Mouse (Mus musculus) forebrain, embryonic 14.5 days (tissue): Measurements from ENCODE around the gene Pin1rt1. TPM values are rescaled to one million over a fixed set of nuclear protein-coding genes. Genes with fewer than 3 reads are reported as not detected.

Experiments
- ATAC-seq: fragments of 200-750 bp; cut with Nextera tagmentation; 2 replicates; pipeline ENCODE4 v1.8.0; 2017; ENCODE audit warnings: mild to moderate bottlenecking, moderate library complexity
- DNase-seq: peaks from one replicate; pipeline ENCODE4 v3.0.0-alpha.2; 2015; ENCODE audit warnings: low spot score
- H3K27ac ChIP-seq: fragments of 300-500 bp; sonication (generic); 2 replicates; pipeline ENCODE4 v1.5.1; 2014; ENCODE audit warnings: low read depth, mild to moderate bottlenecking, control low read depth, low read length, moderate library complexity
- H3K27me3 ChIP-seq: fragments of 300-500 bp; sonication (generic); replicated peaks from 2 replicates; pipeline ENCODE4 v1.6.1; 2014; ENCODE audit warnings: low read length, control low read depth, mixed read lengths; ENCODE audit not compliant: control insufficient read depth, insufficient read depth
- H3K36me3 ChIP-seq: fragments of 300-500 bp; sonication (generic); 2 replicates; pipeline ENCODE4 v1.6.1; 2014; ENCODE audit warnings: low read length, control low read depth; ENCODE audit not compliant: control insufficient read depth, insufficient read depth
- H3K4me1 ChIP-seq: fragments of 300-500 bp; sonication (generic); 2 replicates; pipeline ENCODE4 v1.6.1; 2014; ENCODE audit warnings: antibody characterized with exemption, low read length, control low read depth; ENCODE audit not compliant: control insufficient read depth, insufficient read depth
- H3K4me2 ChIP-seq: fragments of 300-500 bp; sonication (generic); 2 replicates; pipeline ENCODE4 v1.6.1; 2014; ENCODE audit warnings: mild to moderate bottlenecking, control low read depth, low read length
- H3K4me3 ChIP-seq: fragments of 300-500 bp; sonication (generic); 2 replicates; pipeline ENCODE4 v1.5.1; 2014; ENCODE audit warnings: low read depth, low read length, control low read depth
- H3K9ac ChIP-seq: fragments of 300-500 bp; sonication (generic); 2 replicates; pipeline ENCODE4 v1.6.1; 2014; ENCODE audit warnings: mild to moderate bottlenecking, low read length, control low read depth, moderate library complexity
- H3K9me3 ChIP-seq: fragments of 300-500 bp; sonication (generic); replicated peaks from 2 replicates; pipeline ENCODE4 v1.6.1; 2016; ENCODE audit warnings: low read length, control low read depth, mixed read lengths; ENCODE audit not compliant: control insufficient read depth
- WGBS: fragments of 180-500 bp; shearing (Covaris S2); extraction: QIAGEN DNeasy Blood & Tissue Kit; methylation state at CpG from one replicate; pipeline ENCODE4 v1.1.7; 2014; 5-methylcytosine and 5-hydroxymethylcytosine counted together
- polyA plus RNA-seq: library from polyadenylated mRNA; unstranded; fragments of >200 nt; fragmentation: Nextera tagmentation; extraction: Ambion mirVana; gene quantifications from 2 replicates; pipeline ENCODE4 v1.2.1, GENCODE M21; 2014

Pin1rt1 gene
- polyA plus RNA-seq, 1 experiment from 2014 or later, result not detected

GRCm38 (mm10) chr2:104704355-104704754 is 11.8 kb downstream of the Pin1rt1 start:
- ATAC-seq (no peak), DNase-seq (no peak)
- Histone ChIP-seq H3K9ac (no peak overlapping the region), H3K4me1 (no peaks in the 10 kb centered on the region), H3K4me2 (no peak overlapping the region), H3K36me3 (peaks cover 23% of the 10 kb centered on the region), H3K27ac (no peak overlapping the region), H3K27me3 (no peaks in the 10 kb centered on the region), H3K4me3 (no peak overlapping the region), H3K9me3 (no peaks in the 10 kb centered on the region)
- 76% methylated on average over 3 of the region's 3 CpGs for WGBS

- ATAC-seq, result no peak
Measured at GRCm38 (mm10) chr2:104703158-104703557, 13.0 kb downstream of the Pin1rt1 start.

DNA sequence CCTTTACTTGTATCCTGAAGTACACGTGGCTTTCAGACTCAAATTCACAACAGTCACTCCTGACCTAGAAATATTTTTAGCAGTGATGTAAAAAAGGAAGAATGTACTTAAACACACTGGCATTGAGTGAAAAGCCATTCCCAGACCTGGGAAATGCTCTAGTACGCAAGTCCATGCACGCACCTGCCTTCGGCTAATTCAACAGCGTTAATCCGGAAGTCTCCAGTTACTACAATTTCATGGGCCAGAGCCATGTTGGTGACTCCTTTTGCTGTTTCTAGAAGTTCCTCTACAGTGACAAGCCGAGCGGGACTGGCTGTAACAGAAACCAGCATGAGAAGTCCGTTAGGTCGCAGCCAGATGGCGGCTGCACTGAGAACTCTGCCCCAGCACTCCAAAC is 16.5 kb downstream of the Pin1rt1 start:
- Histone ChIP-seq H3K4me1 (no peaks in the 10 kb centered on the region), H3K9ac (no peak overlapping the region), H3K4me2 (no peak overlapping the region), H3K9me3 (no peaks in the 10 kb centered on the region), H3K4me3 (no peak overlapping the region), H3K27me3 (no peaks in the 10 kb centered on the region), H3K27ac (no peak overlapping the region), H3K36me3 (peaks cover 15% of the 10 kb centered on the region)
- ATAC-seq (no peak), DNase-seq (no peak)
- WGBS, result 92% methylated on average over 11 of the region's 11 CpGs

More at GRCm38 (mm10) chr2:104703158-104703557, 13.0 kb downstream of the Pin1rt1 start:
- no peaks in the 10 kb centered on the region for H3K9me3 ChIP-seq
- peaks cover 23% of the 10 kb centered on the region for H3K36me3 ChIP-seq
- no peak overlapping the region for H3K4me3 ChIP-seq
- no peak overlapping the region for H3K4me2 ChIP-seq
- no peaks in the 10 kb centered on the region for H3K4me1 ChIP-seq
- no peak for DNase-seq
- H3K27me3 ChIP-seq, result no peaks in the 10 kb centered on the region
- no peak overlapping the region for H3K27ac ChIP-seq
- WGBS, result 59% methylated on average over 3 of the region's 3 CpGs
- H3K9ac ChIP-seq, result no peak overlapping the region

DNA sequence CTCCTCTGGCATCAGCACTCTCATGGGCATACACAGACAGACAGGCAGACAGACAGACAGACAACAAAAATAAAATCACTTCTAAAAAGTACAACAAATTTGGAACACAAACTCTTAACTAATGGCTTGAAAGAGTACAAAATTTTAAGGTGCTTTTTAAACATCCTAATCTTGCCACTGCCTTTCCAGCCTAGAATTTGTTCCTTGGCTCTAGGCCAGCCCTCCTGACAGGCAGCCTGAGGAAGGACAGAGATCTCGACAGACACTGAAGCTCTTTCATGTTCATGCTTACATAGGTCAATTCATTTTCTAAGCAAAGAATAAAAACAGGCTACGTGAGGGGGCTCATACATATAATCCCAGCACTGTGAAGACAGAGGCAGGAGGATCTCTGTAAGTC is 23.6 kb downstream of the Pin1rt1 start:
- Histone ChIP-seq H3K9me3 (no peaks in the 10 kb centered on the region), H3K27ac (no peak overlapping the region), H3K27me3 (no peaks in the 10 kb centered on the region), H3K4me1 (no peaks in the 10 kb centered on the region), H3K9ac (no peak overlapping the region), H3K4me2 (no peak overlapping the region), H3K4me3 (no peak overlapping the region), H3K36me3 (peaks cover 10% of the 10 kb centered on the region)
- 57% methylated on average over 2 of the region's 2 CpGs for WGBS
- no peak for DNase-seq
- no peak for ATAC-seq

GRCm38 (mm10) chr2:104690720-104691119 is 25.5 kb downstream of the Pin1rt1 start:
- Histone ChIP-seq H3K4me1 (no peaks in the 10 kb centered on the region), H3K27me3 (no peaks in the 10 kb centered on the region), H3K4me3 (no peak overlapping the region), H3K9ac (no peak overlapping the region), H3K36me3 (peaks cover 6% of the 10 kb centered on the region; the same call in 1 of the 2 replicates), H3K4me2 (no peak overlapping the region), H3K9me3 (no peaks in the 10 kb centered on the region), H3K27ac (no peak overlapping the region)
- no peak for ATAC-seq
- WGBS, result 74% methylated on average over 4 of the region's 4 CpGs
- DNase-seq, result no peak

DNA sequence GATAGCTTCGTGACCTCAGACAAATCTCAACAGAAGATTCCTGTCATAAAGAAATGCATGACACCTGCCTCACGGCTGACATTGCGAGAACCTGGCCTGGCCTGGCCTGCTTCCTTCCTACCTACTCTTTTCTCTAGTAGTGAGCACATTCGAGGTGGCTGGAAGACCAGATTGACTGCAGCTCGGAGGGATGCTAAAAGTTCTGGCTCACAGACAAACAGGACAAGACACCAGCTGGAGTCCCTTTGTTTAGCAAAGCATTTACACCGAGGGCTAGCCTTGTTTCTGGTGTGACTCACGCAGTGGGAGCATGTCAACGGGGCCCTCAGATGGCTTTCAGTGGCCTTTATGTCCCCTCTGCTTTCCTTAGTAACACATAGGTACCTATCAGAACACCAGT is 27.5 kb downstream of the Pin1rt1 start:
- H3K4me2 ChIP-seq, result no peak overlapping the region
- 80% methylated on average over 8 of the region's 8 CpGs for WGBS
- no peak overlapping the region for H3K9ac ChIP-seq
- ATAC-seq (no peak), DNase-seq (no peak)
- H3K36me3 ChIP-seq, result peaks cover 11% of the 10 kb centered on the region
- no peak overlapping the region for H3K27ac ChIP-seq
- no peaks in the 10 kb centered on the region for H3K27me3 ChIP-seq
- H3K4me1 ChIP-seq, result no peaks in the 10 kb centered on the region
- no peak overlapping the region for H3K4me3 ChIP-seq
- no peaks in the 10 kb centered on the region for H3K9me3 ChIP-seq

DNA sequence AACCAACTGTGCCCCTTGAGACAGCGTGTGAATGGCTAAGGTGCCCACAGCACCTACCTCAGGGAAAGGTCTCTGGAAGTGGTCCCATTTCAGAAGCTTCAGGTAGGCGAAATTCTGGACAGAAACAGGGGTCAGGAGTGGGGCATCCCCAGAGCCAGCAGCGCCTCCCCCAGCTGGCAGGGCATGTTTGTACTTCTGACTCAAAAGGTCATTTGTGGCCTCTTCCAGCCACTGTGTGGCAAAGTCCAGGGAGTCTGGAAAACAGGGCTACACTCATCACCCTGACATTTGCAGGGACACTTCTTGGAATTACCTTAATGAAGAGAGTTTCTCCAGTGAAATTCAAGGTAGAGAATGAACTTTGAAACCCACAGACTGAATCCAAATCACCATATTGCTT is 27.9 kb downstream of the Pin1rt1 start:
- Histone ChIP-seq H3K4me1 (no peaks in the 10 kb centered on the region), H3K27me3 (no peaks in the 10 kb centered on the region), H3K36me3 (peaks cover 15% of the 10 kb centered on the region), H3K9ac (no peak overlapping the region), H3K27ac (no peak overlapping the region), H3K4me3 (no peak overlapping the region), H3K9me3 (no peaks in the 10 kb centered on the region), H3K4me2 (no peak overlapping the region)
- no peak for DNase-seq
- no peak for ATAC-seq
- WGBS, result 86% methylated on average over 3 of the region's 3 CpGs

DNA sequence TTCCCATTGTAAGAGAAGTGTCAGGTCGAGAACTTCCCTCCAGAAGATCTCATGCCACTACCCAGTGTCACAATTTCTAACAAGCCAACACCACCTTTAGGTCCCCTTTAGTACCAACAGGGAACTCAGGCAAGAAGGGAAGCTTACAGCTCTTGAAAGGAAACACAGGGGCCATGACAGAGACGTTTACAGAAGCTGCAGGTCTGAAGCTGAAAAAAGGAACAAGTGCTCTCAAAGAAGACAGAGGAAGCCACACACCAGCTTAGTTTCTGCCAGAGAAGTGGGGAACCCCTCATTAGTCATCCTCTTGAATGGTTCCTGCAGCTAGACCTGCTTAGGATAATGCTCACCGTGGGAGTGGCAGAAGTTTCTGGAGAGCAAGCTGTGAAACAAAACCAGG is 28.9 kb downstream of the Pin1rt1 start:
- no peak overlapping the region for H3K4me3 ChIP-seq
- H3K27me3 ChIP-seq, result no peaks in the 10 kb centered on the region
- H3K4me2 ChIP-seq, result no peak overlapping the region
- ATAC-seq (no peak), DNase-seq (no peak)
- H3K9me3 ChIP-seq, result no peaks in the 10 kb centered on the region
- H3K4me1 ChIP-seq, result no peaks in the 10 kb centered on the region
- 58% methylated on average over 3 of the region's 3 CpGs for WGBS
- no peak overlapping the region for H3K9ac ChIP-seq
- H3K36me3 ChIP-seq, result peaks cover 25% of the 10 kb centered on the region
- no peak overlapping the region for H3K27ac ChIP-seq

DNA sequence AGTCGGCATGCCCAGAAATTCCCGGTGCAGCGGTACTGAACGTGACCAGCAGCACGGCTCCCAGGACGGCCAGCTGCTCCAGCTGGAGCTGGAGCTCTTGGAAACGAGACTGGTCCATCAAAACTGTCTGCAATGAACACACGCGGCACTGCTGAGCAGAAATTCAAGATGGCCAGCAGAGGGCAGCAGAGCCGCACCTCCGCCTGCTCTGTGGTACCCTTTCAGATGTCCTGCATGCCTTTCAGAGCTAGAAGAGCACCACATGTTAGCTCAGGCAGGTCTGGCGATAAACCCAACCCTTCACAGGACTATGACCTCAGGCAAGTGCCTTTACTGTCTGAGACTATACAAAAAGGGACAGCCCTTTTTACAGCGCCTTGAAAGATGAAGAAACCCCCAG is 30.8 kb downstream of the Pin1rt1 start:
- Histone ChIP-seq H3K4me2 (no peak overlapping the region), H3K4me1 (no peaks in the 10 kb centered on the region), H3K9me3 (no peaks in the 10 kb centered on the region), H3K9ac (no peak overlapping the region), H3K27me3 (no peaks in the 10 kb centered on the region), H3K4me3 (no peak overlapping the region), H3K27ac (no peak overlapping the region), H3K36me3 (peaks cover 39% of the 10 kb centered on the region)
- WGBS, result 12% methylated on average over 13 of the region's 13 CpGs
- ATAC-seq (peak; percentile 93), DNase-seq (peak; percentile 89)
